Mouse (Mus musculus) cerebellum, postnatal 10 days (tissue): ENCODE measurements at regions not wholly inside any gene's neighbourhood (a gene's known extent, or its start where the extent isn't known, plus 50 kb on each side); places are given as distances from the start of the nearest gene placed in this dataset.
"Not testable (repeated sequence)": the region's sequence is repeated elsewhere in the genome, so short reads cannot be mapped to it uniquely, and the experiment has no call there.

ENCODE experiments used
- DNase-seq, 2 experiments: peaks; one replicate each; pipeline ENCODE4 v3.0.0; 2021; ENCODE audit warnings: mixed read lengths in 2 of 2

DNA sequence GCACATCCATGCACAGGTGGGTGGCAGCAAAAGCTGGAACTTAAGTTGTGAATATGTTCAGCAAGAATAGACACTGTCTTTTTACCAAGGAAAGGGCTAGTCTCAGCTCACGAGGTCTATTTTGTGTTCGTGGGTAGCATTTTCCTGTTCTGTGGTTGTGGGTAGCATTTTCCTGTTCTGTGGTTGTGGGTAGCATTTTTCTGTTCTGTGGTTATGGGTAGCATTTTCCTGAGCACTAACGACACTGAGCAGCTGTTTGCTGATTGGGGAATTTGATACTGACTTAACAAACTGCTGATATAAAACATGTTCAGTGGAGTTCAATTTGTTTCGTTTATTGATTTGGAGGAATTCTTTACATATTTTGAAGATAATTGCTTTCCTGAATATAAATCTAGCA, 837.8 kb upstream of the Vwc2 start:
- no peak for DNase-seq

DNA sequence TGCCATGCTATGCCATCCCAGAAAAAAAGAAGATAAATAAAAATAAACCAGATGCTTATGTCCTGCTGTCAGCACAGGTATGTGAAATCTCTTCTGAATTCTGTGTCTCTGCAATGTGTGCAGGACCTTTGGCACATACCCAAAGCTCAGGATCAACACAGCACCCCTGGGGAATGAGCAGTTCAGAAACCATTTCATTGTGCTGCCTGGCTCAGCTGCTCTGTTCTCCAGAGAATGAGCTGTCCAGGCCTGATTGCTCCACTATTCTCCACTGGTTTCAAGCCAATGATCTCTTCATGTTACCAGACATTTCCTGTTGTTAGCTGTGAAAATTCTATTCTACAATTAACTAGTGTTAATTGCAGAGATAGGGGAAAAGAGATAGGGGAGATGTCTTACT, 830.5 kb upstream of the Vwc2 start:
- DNase-seq, result peak; percentile 9 to 11

DNA sequence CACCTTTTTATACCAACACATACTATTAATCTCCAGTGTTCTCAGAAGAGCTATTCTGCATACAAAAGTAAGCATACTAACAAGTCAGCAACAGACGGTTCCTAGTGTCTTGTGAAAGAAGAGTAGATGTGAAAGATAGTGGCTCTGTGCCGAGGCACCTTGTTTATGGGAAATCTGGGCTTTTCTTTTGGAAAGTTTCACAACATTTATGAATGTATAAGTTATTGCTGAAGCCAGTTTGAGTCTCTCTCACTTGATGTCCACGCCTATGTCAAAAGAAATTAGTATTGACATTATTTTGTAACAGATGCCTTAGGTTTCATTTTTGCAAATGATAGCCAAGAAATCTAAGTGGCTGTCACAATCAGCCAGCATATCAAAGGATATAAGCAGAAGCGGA, 822.0 kb upstream of the Vwc2 start:
- DNase-seq, result no peak

DNA sequence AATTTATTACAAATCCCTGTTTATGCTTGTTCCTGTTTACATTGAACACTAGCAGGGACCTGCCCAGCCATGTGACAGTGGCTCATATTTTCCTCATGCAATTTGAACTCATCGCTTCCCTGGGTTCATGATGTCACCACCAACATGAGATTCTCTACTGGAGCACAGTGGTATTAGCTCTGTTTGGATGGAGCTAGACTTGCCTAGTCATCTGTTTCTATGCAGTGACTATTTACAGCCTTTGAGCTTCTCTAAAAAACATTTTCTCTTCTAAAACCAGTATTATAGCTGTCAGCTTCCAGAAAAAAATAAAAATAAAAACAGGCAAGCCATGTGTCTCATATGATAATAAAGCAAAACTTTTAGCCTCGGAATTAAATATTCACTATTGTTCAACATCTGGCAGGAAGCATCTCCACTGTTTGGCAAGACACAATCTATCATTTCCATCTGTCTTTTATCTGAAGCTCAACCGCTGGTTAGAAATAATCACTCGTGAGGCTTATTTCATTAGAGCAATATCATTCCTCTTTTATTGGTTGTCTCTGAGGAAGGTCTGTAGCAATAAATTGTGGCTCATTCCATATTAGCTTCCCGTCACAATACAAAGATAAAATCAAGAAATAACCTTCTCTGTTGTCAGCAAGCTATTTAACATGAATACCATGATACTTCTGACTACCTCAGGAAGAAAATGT, 804.9 kb upstream of the Vwc2 start:
- no peak for DNase-seq

DNA sequence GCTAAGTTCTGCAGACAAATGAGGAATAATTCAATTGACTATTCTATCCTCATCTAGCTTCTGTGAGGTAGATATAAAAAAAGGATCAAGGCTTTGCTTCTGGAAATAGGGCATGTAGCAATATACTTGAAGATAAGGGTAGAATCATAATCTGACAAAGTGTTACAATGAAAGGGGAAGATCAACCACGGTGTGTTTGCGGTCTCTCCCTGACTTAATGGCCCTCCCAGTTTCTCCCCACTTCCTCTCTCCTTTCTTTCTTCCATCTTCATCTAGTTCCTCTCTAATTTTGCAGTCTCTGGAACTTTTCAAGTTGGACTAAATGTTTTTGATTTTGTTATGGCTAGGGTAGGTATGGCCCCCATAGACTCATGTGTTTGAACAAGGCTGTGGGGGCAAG, 796.6 kb upstream of the Vwc2 start:
- no peak for DNase-seq

DNA sequence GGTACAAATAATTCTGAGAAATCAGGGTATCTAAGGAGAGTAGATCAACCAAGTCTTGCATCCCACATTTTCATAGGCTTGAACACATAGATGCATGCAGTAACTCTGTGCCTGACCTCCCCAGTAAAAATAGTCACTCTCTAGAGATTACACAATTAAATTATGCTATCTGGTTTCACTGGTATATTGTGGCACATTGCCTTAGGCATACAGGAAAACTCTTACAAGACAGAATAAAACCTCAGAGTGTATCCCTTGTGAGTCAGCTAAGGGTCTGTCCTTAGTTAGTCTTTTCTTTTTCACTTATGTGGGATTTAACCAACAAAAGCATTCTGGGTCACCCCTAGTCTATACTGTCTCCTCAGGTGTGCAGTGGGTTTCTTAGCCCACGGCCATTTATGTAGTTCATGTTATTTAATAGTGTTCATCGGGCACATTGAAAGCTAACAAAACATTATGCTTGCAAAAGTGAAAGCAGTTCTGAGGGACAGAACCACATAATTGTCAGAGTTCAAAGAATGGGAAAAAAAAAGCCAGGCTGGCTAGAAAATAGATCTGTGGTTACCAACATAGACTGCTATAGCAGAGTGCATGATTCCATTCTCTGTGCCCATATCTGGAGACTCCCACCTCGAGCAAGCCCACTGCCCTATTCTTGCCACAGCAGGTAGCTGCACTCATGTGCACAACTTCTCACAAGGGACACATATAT, 795.8 kb upstream of the Vwc2 start:
- no peak for DNase-seq

DNA sequence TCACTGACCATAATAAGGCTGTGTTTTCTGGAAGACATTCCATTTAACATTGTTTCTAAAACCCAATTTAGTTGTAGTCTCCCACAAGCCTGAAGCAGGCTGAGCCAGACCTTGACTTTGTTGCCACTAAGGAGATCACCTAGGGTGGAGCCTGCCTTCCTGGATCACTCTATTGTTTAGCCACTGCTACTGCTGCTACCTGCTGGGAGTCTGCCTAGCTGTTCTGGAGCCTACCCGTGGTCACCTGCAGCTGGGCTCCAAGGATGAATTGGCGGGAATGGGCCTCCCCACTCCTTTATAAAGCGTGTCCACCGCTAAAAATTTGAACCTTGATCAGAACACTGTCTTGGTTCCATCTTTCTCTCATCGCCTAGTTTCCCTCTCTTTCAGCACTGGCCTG, 783.8 kb upstream of the Vwc2 start:
- DNase-seq, result not testable (repeated sequence)

DNA sequence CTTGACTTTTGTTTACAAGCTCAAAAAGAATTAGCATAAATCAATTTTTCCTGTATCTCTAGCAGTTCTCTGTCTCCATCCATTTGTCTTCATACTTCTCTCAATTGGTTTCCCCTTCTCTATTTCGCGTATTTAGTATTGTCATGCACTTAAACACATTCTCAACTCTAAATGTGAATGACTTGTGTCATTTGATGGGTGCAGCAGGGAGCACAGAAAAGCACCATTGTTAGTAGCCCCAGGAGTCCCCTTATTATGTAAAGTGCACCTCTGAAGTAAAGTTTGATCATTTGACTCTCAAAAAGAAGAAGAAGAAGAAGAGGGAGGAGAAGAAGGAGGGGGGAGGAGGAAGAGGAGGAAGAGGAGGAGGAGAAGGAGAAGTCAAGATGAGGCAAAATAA, 776.2 kb upstream of the Vwc2 start:
- DNase-seq, result no peak

DNA sequence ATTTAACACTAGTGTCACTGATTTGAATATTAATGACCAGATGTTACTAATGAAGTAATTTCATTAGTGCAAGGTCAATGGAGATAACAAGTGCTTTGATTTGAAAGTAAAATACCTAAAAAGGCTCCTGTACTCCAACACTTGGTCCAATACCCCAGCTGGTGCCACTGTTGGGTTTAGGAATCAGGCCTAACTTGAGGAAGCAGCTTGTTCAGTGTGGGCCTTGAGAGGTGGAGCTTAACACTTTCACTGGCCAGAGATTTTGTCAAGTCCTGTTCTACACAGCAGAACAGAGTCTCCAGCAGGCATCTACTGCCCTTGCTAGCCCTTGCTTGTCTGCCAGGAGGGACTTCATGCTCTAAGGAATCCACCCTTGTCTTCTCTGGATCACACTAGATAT, 741.7 kb upstream of the Vwc2 start:
- no peak for DNase-seq
